Comparison of ENCODE assay signal across 24 mouse cellular contexts in the genomic region with DNA sequence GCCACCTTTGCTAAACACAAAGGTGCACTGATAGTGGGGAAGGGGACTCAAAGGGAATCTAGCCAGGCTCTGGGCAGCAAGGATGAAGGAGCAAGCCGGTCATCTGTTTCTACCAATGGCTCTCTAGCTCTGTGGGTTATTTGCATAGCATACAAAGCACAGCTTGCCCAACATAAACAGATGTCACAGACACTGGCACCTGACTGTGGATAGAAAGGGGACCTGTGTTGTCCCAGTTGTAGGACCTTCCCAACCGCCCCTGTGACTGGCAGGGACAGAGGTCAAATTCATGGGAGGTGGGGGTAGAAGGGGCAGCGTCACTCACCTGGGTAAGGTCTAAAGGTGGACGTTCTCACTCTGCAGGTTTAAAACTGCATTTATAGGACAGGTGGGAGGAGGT.
DNase-seq lines count a peak whose midpoint lies in the region; ATAC-seq and TF ChIP-seq lines count a peak whose summit lies in the region.
"Had no signal": no experiment of that assay in that cellular context is flagged by ENCODE, and none has a peak within 500 bp of the region (broad histone marks: within the 10 kb centered on the region; RNA-seq: fewer than 3 reads in every experiment).

No protein-coding gene starts in this region.

- H3K9ac ChIP-seq in midbrain, embryonic 14.5 days (replicated peaks; ENCODE audit: low read length) = no peak overlapping the region
- H3K9ac ChIP-seq in liver, embryonic 16.5 days (ENCODE audit: low read depth, low read length) = no peak overlapping the region
- H3K9ac ChIP-seq in forebrain, embryonic 12.5 days = no peak overlapping the region
- H3K9ac ChIP-seq: forebrain, postnatal 0 days; hindbrain, embryonic 14.5 days had no signal

- peak; percentile 9 for DNase-seq in kidney, adult 11 months
- DNase-seq in kidney, adult 2 months = no peak
- DNase-seq in midbrain, embryonic 14.5 days = no peak
- no peak for DNase-seq in midbrain, embryonic 10.5 days (ENCODE audit: low spot score)
- DNase-seq: adrenal gland, postnatal 10 days; adrenal gland, postnatal 36 days; B cell, adult 2 months; cerebellum, adult 18-20 months; cerebellum, adult 9-10 months; cerebellum, postnatal 14 days; forebrain, postnatal 0 days; gastrocnemius, adult 2 months; gastrocnemius, postnatal 14 days; heart, adult 11 months had no signal

- no peak overlapping the region for H3K4me2 ChIP-seq in midbrain, embryonic 14.5 days (ENCODE audit: low read length)
- H3K4me2 ChIP-seq in liver, embryonic 16.5 days (ENCODE audit: low read depth, low read length) = no peak overlapping the region
- no peak overlapping the region for H3K4me2 ChIP-seq in forebrain, embryonic 12.5 days
- H3K4me2 ChIP-seq: heart, embryonic 11.5 days; hindbrain, embryonic 14.5 days had no signal

- H3K27me3 ChIP-seq in kidney, adult 2 months (replicated peaks; ENCODE audit: control insufficient read depth, insufficient read depth, low read length) = no peaks in the 10 kb centered on the region
- H3K27me3 ChIP-seq in midbrain, embryonic 14.5 days (ENCODE audit: control insufficient read depth, insufficient read depth, low read length) = no peaks in the 10 kb centered on the region
- no peaks in the 10 kb centered on the region for H3K27me3 ChIP-seq in midbrain, embryonic 10.5 days (ENCODE audit: low read depth, poor library complexity, severe bottlenecking)
- H3K27me3 ChIP-seq in liver, embryonic 16.5 days (ENCODE audit: control insufficient read depth, insufficient read depth, low read depth, low read length) = no peaks in the 10 kb centered on the region
- 0 out of 2 replicates have a peak, but pooled peaks cover 4% of the 10 kb centered on the region for H3K27me3 ChIP-seq in forebrain, embryonic 12.5 days
- H3K27me3 ChIP-seq: CH12.LX, Patski had no signal

- no peaks in the 10 kb centered on the region for H3K36me3 ChIP-seq in kidney, adult 2 months (ENCODE audit: control insufficient read depth, insufficient read depth, low read length)
- no peaks in the 10 kb centered on the region; the same call in 1 of the 2 replicates for H3K36me3 ChIP-seq in midbrain, embryonic 14.5 days (ENCODE audit: control insufficient read depth, insufficient read depth, low read length)
- H3K36me3 ChIP-seq in midbrain, embryonic 10.5 days = peaks cover 31% of the 10 kb centered on the region
- H3K36me3 ChIP-seq in liver, embryonic 16.5 days (ENCODE audit: control insufficient read depth, insufficient read depth) = no peaks in the 10 kb centered on the region
- no peaks in the 10 kb centered on the region for H3K36me3 ChIP-seq in forebrain, embryonic 12.5 days (replicated peaks)
- H3K36me3 ChIP-seq: G1E had no signal

- 65% methylated on average over 4 of the region's 4 CpGs for WGBS in kidney, adult 2 months
- WGBS in midbrain, embryonic 14.5 days = 82% methylated on average over 4 of the region's 4 CpGs
- 87% methylated on average over 4 of the region's 4 CpGs for WGBS in midbrain, embryonic 10.5 days
- WGBS in liver, embryonic 16.5 days (ENCODE audit: insufficient replicate concordance) = 63% methylated on average over 4 of the region's 4 CpGs
- WGBS in forebrain, embryonic 12.5 days = 84% methylated on average over 4 of the region's 4 CpGs

- H3K27ac ChIP-seq in kidney, adult 2 months (ENCODE audit: insufficient read depth, low read depth, low read length) = no peak overlapping the region
- H3K27ac ChIP-seq in midbrain, embryonic 14.5 days (replicated peaks; ENCODE audit: low read depth, low read length) = peak overlapping the region; percentile 32; the same call in 1 of the 2 replicates
- H3K27ac ChIP-seq in midbrain, embryonic 10.5 days (replicated peaks) = no peak overlapping the region
- H3K27ac ChIP-seq in liver, embryonic 16.5 days (ENCODE audit: low read length) = no peak overlapping the region
- H3K27ac ChIP-seq in forebrain, embryonic 12.5 days = no peak overlapping the region
- H3K27ac ChIP-seq: forebrain, embryonic 10.5 days; gastrocnemius, adult 2 months; hindbrain, embryonic 14.5 days; hindbrain, postnatal 0 days had no signal

- no peak for TF ChIP-seq POLR2A in kidney, adult 2 months (IDR thresholded peaks at IDR 0.05; ENCODE audit: low read depth, low read length)

- no peak overlapping the region for H3K4me3 ChIP-seq in kidney, adult 2 months (ENCODE audit: insufficient read depth, low read depth, low read length)
- H3K4me3 ChIP-seq in midbrain, embryonic 14.5 days (replicated peaks; ENCODE audit: low read depth, low read length) = no peak overlapping the region
- no peak overlapping the region for H3K4me3 ChIP-seq in midbrain, embryonic 10.5 days
- no peak overlapping the region for H3K4me3 ChIP-seq in liver, embryonic 16.5 days (ENCODE audit: low read depth, low read length)
- H3K4me3 ChIP-seq in forebrain, embryonic 12.5 days (replicated peaks) = no peak overlapping the region
- H3K4me3 ChIP-seq: forebrain, embryonic 10.5 days; gastrocnemius, adult 2 months had no signal

- H3K4me1 ChIP-seq in kidney, adult 2 months (ENCODE audit: control insufficient read depth, insufficient read depth, low read length) = no peaks in the 10 kb centered on the region
- H3K4me1 ChIP-seq in midbrain, embryonic 14.5 days (ENCODE audit: control insufficient read depth, insufficient read depth, low read length) = peaks cover 70% of the 10 kb centered on the region
- peaks cover 62% of the 10 kb centered on the region for H3K4me1 ChIP-seq in midbrain, embryonic 10.5 days
- peaks cover 6% of the 10 kb centered on the region for H3K4me1 ChIP-seq in liver, embryonic 16.5 days (ENCODE audit: control insufficient read depth, low read depth, low read length)
- H3K4me1 ChIP-seq in forebrain, embryonic 12.5 days = peaks cover 67% of the 10 kb centered on the region

- TF ChIP-seq CTCF in kidney, adult 2 months (conservative IDR thresholded peaks at IDR 0.05; ENCODE audit: insufficient read depth, insufficient read length, low read depth, low read length) = no peak

- no peaks in the 10 kb centered on the region for H3K9me3 ChIP-seq in midbrain, embryonic 14.5 days (ENCODE audit: control insufficient read depth, low read length)
- H3K9me3 ChIP-seq in midbrain, embryonic 10.5 days (replicated peaks) = no peaks in the 10 kb centered on the region
- no peaks in the 10 kb centered on the region for H3K9me3 ChIP-seq in liver, embryonic 16.5 days (replicated peaks; ENCODE audit: control insufficient read depth, low read length)
- H3K9me3 ChIP-seq in forebrain, embryonic 12.5 days = no peaks in the 10 kb centered on the region
- H3K9me3 ChIP-seq: forebrain, embryonic 10.5 days had no signal

- ATAC-seq in midbrain, embryonic 14.5 days (ENCODE audit: low FRiP score, low TSS enrichment) = no peak
- ATAC-seq in liver, embryonic 16.5 days (ENCODE audit: low read depth) = peak; percentile 40; the same call in 1 of the 2 replicates
- no peak for ATAC-seq in forebrain, embryonic 12.5 days (ENCODE audit: low FRiP score)
- ATAC-seq: forebrain, embryonic 14.5 days; forebrain, postnatal 0 days; hindbrain, postnatal 0 days; Patski had no signal
